Mouse (Mus musculus) limb, embryonic 12.5 days (tissue): Measurements from ENCODE around the gene C1ql3. TPM values are rescaled to one million over a fixed set of nuclear protein-coding genes. Genes with fewer than 3 reads are reported as not detected.

Experiments
- ATAC-seq: fragments of 200-750 bp; cut with Nextera tagmentation; 2 replicates; pipeline ENCODE4 v1.8.0; 2017; ENCODE audit warnings: low read depth, moderate TSS enrichment; ENCODE audit not compliant: insufficient number of reproducible peaks, insufficient read depth, low FRiP score, low TSS enrichment
- H3K27ac ChIP-seq: fragments of 300-500 bp; sonication (generic); 2 replicates; pipeline ENCODE4 v1.5.1; 2016; ENCODE audit warnings: mild to moderate bottlenecking, moderate library complexity
- H3K27me3 ChIP-seq: fragments of 300-500 bp; sonication (generic); 2 replicates; pipeline ENCODE4 v1.6.1; 2016; ENCODE audit warnings: mild to moderate bottlenecking, moderate library complexity
- H3K36me3 ChIP-seq: fragments of 300-500 bp; sonication (generic); 2 replicates; pipeline ENCODE4 v1.6.1; 2016; ENCODE audit warnings: mild to moderate bottlenecking, moderate library complexity
- H3K4me1 ChIP-seq: fragments of 300-500 bp; sonication (generic); replicated peaks from 2 replicates; pipeline ENCODE4 v1.6.1; 2016
- H3K4me2 ChIP-seq: fragments of 300-500 bp; sonication (generic); 2 replicates; pipeline ENCODE4 v1.6.1; 2016; ENCODE audit warnings: mild to moderate bottlenecking, moderate library complexity
- H3K4me3 ChIP-seq: fragments of 300-500 bp; sonication (generic); replicated peaks from 2 replicates; pipeline ENCODE4 v1.5.1; 2016; ENCODE audit warnings: mild to moderate bottlenecking
- H3K9ac ChIP-seq: fragments of 300-500 bp; sonication (generic); replicated peaks from 2 replicates; pipeline ENCODE4 v1.6.1; 2016; ENCODE audit warnings: mild to moderate bottlenecking, moderate library complexity
- H3K9me3 ChIP-seq: fragments of 300-500 bp; sonication (generic); 2 replicates; pipeline ENCODE4 v1.6.1; 2016; ENCODE audit warnings: mild to moderate bottlenecking, moderate library complexity
- WGBS: fragments of 180-500 bp; shearing (Covaris S2); methylation state at CpG from one replicate; pipeline ENCODE4 v1.1.7; 2016; 5-methylcytosine and 5-hydroxymethylcytosine counted together
- polyA plus RNA-seq: library from polyadenylated mRNA; unstranded; fragments of >200 nt; fragmentation: Nextera tagmentation; extraction: Ambion mirVana; gene quantifications from 2 replicates; pipeline ENCODE4 v1.2.1, GENCODE M21; 2016

C1ql3 gene
- 1.2 and 1.4 TPM in 2 replicates for polyA plus RNA-seq

- H3K27me3 ChIP-seq, result peaks cover 52% of the 10 kb centered on the region
These were observed at the start of gene C1ql3 for GRCm38 (mm10) chr2:13011472-13011871. Gene C1ql3, minus strand, starts transcription at chr2:13011806.

DNA sequence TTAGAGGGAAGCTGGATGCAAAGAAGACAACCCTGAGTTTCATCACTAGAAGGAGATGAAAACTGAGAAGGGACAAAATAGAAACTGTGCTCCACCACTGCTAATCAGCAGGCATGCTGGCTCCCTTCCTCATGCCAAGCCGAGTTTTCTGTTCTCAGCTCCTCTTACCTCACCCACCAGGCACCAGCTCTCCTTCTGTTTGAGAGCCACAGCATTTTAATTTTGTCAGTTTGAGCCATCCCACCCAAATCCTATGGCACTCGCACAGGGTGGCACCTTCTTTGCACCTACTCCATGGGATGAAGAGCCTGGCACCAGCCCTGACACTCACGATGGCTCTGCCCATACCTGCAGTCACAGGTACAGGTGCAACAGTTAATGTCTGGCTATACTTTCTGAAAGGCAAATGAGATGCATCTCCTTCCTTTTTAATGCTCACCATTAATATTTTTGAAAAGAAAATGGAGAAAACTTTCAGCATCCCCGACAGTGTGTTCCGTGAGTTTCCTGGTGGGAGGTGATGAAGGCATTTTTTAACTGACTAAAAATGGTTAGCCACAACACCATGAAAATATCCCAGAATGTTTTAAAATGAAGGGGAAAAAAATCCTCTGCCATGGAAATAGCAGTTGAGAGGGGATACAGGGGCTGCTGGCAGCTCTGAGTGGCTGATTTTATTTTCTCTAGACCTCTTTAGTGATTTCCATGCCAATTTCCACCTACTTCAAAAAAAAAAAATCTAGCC, 49.0 kb upstream of the C1ql3 start:
- no peaks in the 10 kb centered on the region for H3K9me3 ChIP-seq
- no peak overlapping the region for H3K9ac ChIP-seq
- no peaks in the 10 kb centered on the region for H3K36me3 ChIP-seq
- no peak overlapping the region for H3K27ac ChIP-seq
- WGBS, result 90% methylated on average over 5 of the region's 5 CpGs
- H3K4me1 ChIP-seq, result no peaks in the 10 kb centered on the region
- ATAC-seq, result no peak
- no peak overlapping the region for H3K4me2 ChIP-seq
- no peak overlapping the region for H3K4me3 ChIP-seq
- no peaks in the 10 kb centered on the region for H3K27me3 ChIP-seq

More at GRCm38 (mm10) chr2:13011472-13011871, at the start of gene C1ql3:
- Histone ChIP-seq H3K36me3 (no peaks in the 10 kb centered on the region), H3K4me3 (peak within 1 kb of the TSS; percentile 60), H3K27ac (no peak within 1 kb of the TSS), H3K4me1 (peaks cover 19% of the 10 kb centered on the region), H3K4me2 (peak within 1 kb of the TSS; percentile 99), H3K9me3 (no peaks in the 10 kb centered on the region), H3K9ac (peak within 1 kb of the TSS; percentile 59)
- no peak for ATAC-seq
- under 1% methylated on average over 19 of the region's 19 CpGs for WGBS

DNA sequence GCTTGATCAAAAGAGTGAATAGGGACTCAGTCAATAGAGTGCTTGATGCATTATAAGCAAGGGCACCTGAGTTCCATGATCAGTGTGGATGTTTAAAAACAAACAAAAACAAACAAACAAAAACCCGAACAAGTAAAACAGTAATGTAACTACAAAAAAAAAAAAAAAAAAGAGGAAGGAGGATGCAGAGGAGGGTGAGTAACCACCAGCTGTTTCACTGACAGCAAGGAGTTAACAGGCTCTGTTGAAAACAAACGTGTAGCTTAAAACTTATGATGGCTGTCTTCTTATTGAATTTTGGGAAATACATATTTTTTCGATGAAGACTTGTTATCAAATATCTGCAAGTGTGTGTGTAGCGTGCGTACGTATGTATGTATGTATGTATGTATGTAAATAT, 37.0 kb upstream of the C1ql3 start:
- Histone ChIP-seq H3K4me3 (no peak overlapping the region), H3K27ac (no peak overlapping the region), H3K9me3 (no peaks in the 10 kb centered on the region), H3K27me3 (no peaks in the 10 kb centered on the region), H3K4me1 (no peaks in the 10 kb centered on the region), H3K9ac (no peak overlapping the region), H3K36me3 (no peaks in the 10 kb centered on the region), H3K4me2 (no peak overlapping the region)
- 88% methylated on average over 6 of the region's 6 CpGs for WGBS
- no peak for ATAC-seq

- H3K36me3 ChIP-seq, result no peaks in the 10 kb centered on the region
- WGBS, result 90% methylated on average over 4 of the region's 4 CpGs
- ATAC-seq, result no peak
These were observed 32.9 kb upstream of the C1ql3 start for GRCm38 (mm10) chr2:13044555-13044954.

GRCm38 (mm10) chr2:13039785-13040184, 28.2 kb upstream of the C1ql3 start:
- no peaks in the 10 kb centered on the region for H3K27me3 ChIP-seq
- WGBS, result 96% methylated on average over 4 of the region's 4 CpGs
- ATAC-seq, result no peak
- H3K9me3 ChIP-seq, result no peaks in the 10 kb centered on the region
- H3K4me3 ChIP-seq, result no peak overlapping the region
- no peaks in the 10 kb centered on the region for H3K4me1 ChIP-seq
- no peaks in the 10 kb centered on the region for H3K36me3 ChIP-seq
- H3K9ac ChIP-seq, result no peak overlapping the region
- no peak overlapping the region for H3K27ac ChIP-seq
- H3K4me2 ChIP-seq, result no peak overlapping the region

More at GRCm38 (mm10) chr2:13044555-13044954, 32.9 kb upstream of the C1ql3 start:
- no peak overlapping the region for H3K27ac ChIP-seq
- H3K9me3 ChIP-seq, result no peaks in the 10 kb centered on the region
- H3K4me3 ChIP-seq, result no peak overlapping the region
- no peak overlapping the region for H3K4me2 ChIP-seq
- H3K27me3 ChIP-seq, result no peaks in the 10 kb centered on the region
- no peaks in the 10 kb centered on the region for H3K4me1 ChIP-seq
- H3K9ac ChIP-seq, result no peak overlapping the region

GRCm38 (mm10) chr2:13038772-13039171, 27.2 kb upstream of the C1ql3 start:
- no peak overlapping the region for H3K27ac ChIP-seq
- ATAC-seq, result no peak
- no peak overlapping the region for H3K9ac ChIP-seq
- no peak overlapping the region for H3K4me2 ChIP-seq
- no peaks in the 10 kb centered on the region for H3K36me3 ChIP-seq
- H3K4me1 ChIP-seq, result no peaks in the 10 kb centered on the region
- WGBS, result 80% methylated on average over 3 of the region's 3 CpGs
- no peak overlapping the region for H3K4me3 ChIP-seq
- no peaks in the 10 kb centered on the region for H3K9me3 ChIP-seq
- H3K27me3 ChIP-seq, result no peaks in the 10 kb centered on the region

- no peaks in the 10 kb centered on the region for H3K36me3 ChIP-seq
- no peak overlapping the region for H3K9ac ChIP-seq
- H3K4me1 ChIP-seq, result no peaks in the 10 kb centered on the region
- H3K4me2 ChIP-seq, result no peak overlapping the region
- H3K4me3 ChIP-seq, result no peak overlapping the region
- H3K27me3 ChIP-seq, result peaks cover under 1% of the 10 kb centered on the region; the same call in 1 of the 2 replicates
- no peak for ATAC-seq
- no peak overlapping the region for H3K27ac ChIP-seq
- H3K9me3 ChIP-seq, result no peaks in the 10 kb centered on the region
- WGBS, result 85% methylated on average over 1 of the region's 1 CpGs
These were observed 7.3 kb upstream of the C1ql3 start for GRCm38 (mm10) chr2:13018861-13019260.

DNA sequence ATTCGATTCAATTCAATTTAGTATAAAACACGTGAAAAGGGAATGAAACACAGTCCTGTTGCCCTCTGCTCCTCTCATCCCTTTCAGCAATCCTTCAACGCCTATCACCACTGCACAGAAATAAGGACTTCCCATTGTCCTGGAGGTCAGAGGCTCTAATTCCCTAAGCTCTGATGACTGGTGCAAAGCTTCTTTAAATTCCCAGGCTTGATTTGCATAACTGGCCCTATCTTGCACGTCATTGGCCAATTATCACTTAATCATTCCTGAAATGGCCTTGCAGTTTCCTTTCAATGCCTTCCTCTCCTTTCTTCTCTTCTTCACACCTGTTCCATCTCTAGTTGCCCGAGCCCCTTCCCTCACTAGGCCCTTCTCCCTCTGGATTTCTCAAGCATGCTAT, 6.8 kb upstream of the C1ql3 start:
- no peaks in the 10 kb centered on the region for H3K4me1 ChIP-seq
- H3K27me3 ChIP-seq, result peaks cover 5% of the 10 kb centered on the region; the same call in 1 of the 2 replicates
- no peaks in the 10 kb centered on the region for H3K9me3 ChIP-seq
- no peak overlapping the region for H3K4me2 ChIP-seq
- no peaks in the 10 kb centered on the region for H3K36me3 ChIP-seq
- WGBS, result 51% methylated on average over 5 of the region's 5 CpGs
- no peak overlapping the region for H3K4me3 ChIP-seq
- H3K9ac ChIP-seq, result no peak overlapping the region
- ATAC-seq, result no peak
- no peak overlapping the region for H3K27ac ChIP-seq

GRCm38 (mm10) chr2:13011973-13012372, 367 bp upstream of the C1ql3 start:
- Histone ChIP-seq H3K4me3 (peak overlapping the region; percentile 60; the same call in 1 of the 2 replicates), H3K4me2 (peak overlapping the region; percentile 99), H3K27me3 (peaks cover 52% of the 10 kb centered on the region), H3K9me3 (no peaks in the 10 kb centered on the region), H3K9ac (no peak overlapping the region), H3K4me1 (peaks cover 19% of the 10 kb centered on the region), H3K36me3 (no peaks in the 10 kb centered on the region), H3K27ac (no peak overlapping the region)
- no peak for ATAC-seq
- WGBS, result 20% methylated on average over 3 of the region's 3 CpGs

DNA sequence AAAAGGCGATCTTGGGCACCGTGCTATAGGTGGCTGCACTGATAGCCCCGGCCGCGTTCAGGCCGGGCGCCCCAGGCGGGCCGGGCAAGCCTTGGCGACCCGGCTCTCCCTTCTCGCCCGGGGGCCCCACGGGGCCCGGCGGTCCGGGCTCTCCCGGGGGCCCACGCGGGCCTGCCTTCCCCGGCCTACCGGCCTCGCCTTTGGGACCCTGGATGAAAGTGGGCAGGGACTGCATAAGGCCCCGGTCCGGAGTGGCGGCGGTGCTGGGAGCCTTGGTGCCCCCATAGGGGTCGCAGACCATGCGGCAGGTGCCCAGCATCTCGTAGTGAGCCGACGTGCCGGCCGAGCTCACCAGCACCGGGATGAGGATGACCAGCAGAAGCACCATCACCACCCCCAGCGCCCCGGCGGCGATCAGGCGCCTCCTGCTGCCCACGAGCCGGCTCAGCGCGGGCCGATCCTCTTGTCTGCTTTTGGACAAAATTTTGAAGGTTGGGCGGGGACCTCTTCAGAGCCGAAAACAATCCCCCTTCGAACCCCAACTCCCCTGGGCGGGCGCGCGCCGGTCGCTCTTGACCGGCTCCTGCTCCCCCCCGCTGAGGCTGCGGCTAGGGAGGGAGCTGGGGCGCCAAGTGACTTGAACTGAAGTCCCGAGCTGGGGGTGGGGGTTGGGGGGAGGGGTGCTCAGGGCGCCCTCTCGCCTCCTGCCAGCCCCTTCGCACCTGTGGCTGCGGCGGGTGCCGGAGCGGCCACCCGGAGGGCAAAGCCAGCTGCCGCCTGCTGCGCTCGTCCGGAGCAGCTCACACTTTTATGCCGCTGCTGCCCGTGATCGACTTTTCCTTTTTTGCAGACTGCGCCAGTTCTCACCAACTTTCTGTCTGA, 905 bp downstream of the C1ql3 start:
- H3K27ac ChIP-seq, result no peak overlapping the region
- H3K9me3 ChIP-seq, result no peaks in the 10 kb centered on the region
- H3K4me2 ChIP-seq, result peak overlapping the region; percentile 99
- ATAC-seq, result peak; percentile 61; the same call in 1 of the 2 replicates
- WGBS, result under 1% methylated on average over 74 of the region's 75 CpGs
- H3K36me3 ChIP-seq, result no peaks in the 10 kb centered on the region
- H3K4me1 ChIP-seq, result peaks cover 19% of the 10 kb centered on the region
- peaks cover 52% of the 10 kb centered on the region for H3K27me3 ChIP-seq
- H3K4me3 ChIP-seq, result peak overlapping the region; percentile 60
- H3K9ac ChIP-seq, result peak overlapping the region; percentile 59

DNA sequence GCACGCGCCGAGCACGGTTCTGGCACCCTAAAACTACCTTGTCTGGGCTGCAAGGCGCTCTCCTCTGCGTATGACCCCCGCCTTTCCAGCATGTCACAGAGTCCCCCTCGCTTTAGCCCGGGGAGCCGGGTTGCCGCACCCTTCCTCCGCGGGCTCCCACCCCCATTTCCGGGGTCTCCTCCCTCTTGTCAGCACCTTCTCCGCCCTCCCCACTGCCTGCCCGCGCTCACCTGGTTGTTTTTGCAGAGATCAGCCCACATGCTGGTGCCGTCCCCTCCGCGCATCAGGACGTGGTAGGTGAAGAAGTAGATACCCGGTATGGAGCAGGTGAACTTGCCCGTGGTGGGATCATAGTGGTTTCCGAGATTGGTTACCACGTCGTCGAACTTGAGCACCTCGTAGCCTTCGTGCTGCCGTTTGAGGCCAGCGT, 1.6 kb downstream of the C1ql3 start:
- H3K9ac ChIP-seq, result peak overlapping the region; percentile 59
- under 1% methylated on average over 31 of the region's 31 CpGs for WGBS
- peak overlapping the region; percentile 60 for H3K4me3 ChIP-seq
- no peaks in the 10 kb centered on the region for H3K36me3 ChIP-seq
- H3K27ac ChIP-seq, result no peak overlapping the region
- H3K27me3 ChIP-seq, result peaks cover 52% of the 10 kb centered on the region
- ATAC-seq, result peak; percentile 53
- peak overlapping the region; percentile 99 for H3K4me2 ChIP-seq
- no peaks in the 10 kb centered on the region for H3K9me3 ChIP-seq
- peaks cover 19% of the 10 kb centered on the region for H3K4me1 ChIP-seq
